Mouse (Mus musculus): Measurements from ENCODE around the gene Ak1.

GRCm38 (mm10) chr2:32591249-32591648 is 30.3 kb upstream of the Ak1 start:
- no peak for TF ChIP-seq MAFK (IDR thresholded peaks at IDR 0.05; ENCODE audit: insufficient read depth, low read depth, low read length)
- TF ChIP-seq HCFC1 (IDR thresholded peaks at IDR 0.05; ENCODE audit: borderline replicate concordance, insufficient read depth, low read length) = no peak
- no peak for TF ChIP-seq ZC3H11A (IDR thresholded peaks at IDR 0.05; ENCODE audit: borderline replicate concordance, low read depth, low read length)
- no peak for TF ChIP-seq CHD2 (IDR thresholded peaks at IDR 0.05; ENCODE audit: low read depth, low read length)

Measured in ES-E14 (cell line).